Mouse (Mus musculus) testis, postnatal 10 days (tissue): Measurements from ENCODE around the gene Dcaf5.
"Not testable (repeated sequence)": the region's sequence is repeated elsewhere in the genome, so short reads cannot be mapped to it uniquely, and the experiment has no call there.

Source experiments
- DNase-seq: peaks from one replicate; pipeline ENCODE4 v3.0.0; 2021; ENCODE audit warnings: low spot score

Gene Dcaf5

GRCm38 (mm10) chr12:80436336-80436976 lies at the start of gene Dcaf5:
Gene Dcaf5 (minus strand): TSS chr12:80436601.
- peak; percentile 83 for DNase-seq

- no peak for DNase-seq
Observed at GRCm38 (mm10) chr12:80483397-80483796, 47.0 kb upstream of the Dcaf5 start.

- no peak for DNase-seq
Observed at GRCm38 (mm10) chr12:80479986-80480385, 43.6 kb upstream of the Dcaf5 start.

- no peak for DNase-seq
Observed at GRCm38 (mm10) chr12:80473731-80474130, 37.3 kb upstream of the Dcaf5 start.

GRCm38 (mm10) chr12:80471926-80472325 lies 35.5 kb upstream of the Dcaf5 start:
- DNase-seq: no peak

GRCm38 (mm10) chr12:80470206-80470605 lies 33.8 kb upstream of the Dcaf5 start:
- DNase-seq: no peak

- DNase-seq: no peak
Observed at GRCm38 (mm10) chr12:80463666-80464269, 27.4 kb upstream of the Dcaf5 start.

GRCm38 (mm10) chr12:80462942-80463651 lies 26.7 kb upstream of the Dcaf5 start, which contains the start of gene Exd2:
Gene Exd2 (plus strand): TSS chr12:80463095.
- DNase-seq: peak; percentile 90

- DNase-seq: not testable (repeated sequence)
Observed at GRCm38 (mm10) chr12:80462292-80462896, 26.0 kb upstream of the Dcaf5 start.

- no peak for DNase-seq
Observed at GRCm38 (mm10) chr12:80458033-80458432, 21.6 kb upstream of the Dcaf5 start.

GRCm38 (mm10) chr12:80453506-80453905 lies 17.1 kb upstream of the Dcaf5 start:
- no peak for DNase-seq

- DNase-seq: no peak
Observed at GRCm38 (mm10) chr12:80444525-80445109, 8.2 kb upstream of the Dcaf5 start.

- no peak for DNase-seq
Observed at GRCm38 (mm10) chr12:80440957-80441356, 4.6 kb upstream of the Dcaf5 start.

- DNase-seq: no peak
Observed at GRCm38 (mm10) chr12:80437051-80437675, 762 bp upstream of the Dcaf5 start.

- no peak for DNase-seq
Observed at GRCm38 (mm10) chr12:80435887-80436286, 514 bp downstream of the Dcaf5 start.

- peak; percentile 84 for DNase-seq
Observed at GRCm38 (mm10) chr12:80434961-80435691, 1.3 kb downstream of the Dcaf5 start.

GRCm38 (mm10) chr12:80434601-80434960 lies 1.8 kb downstream of the Dcaf5 start:
- DNase-seq: no peak

- DNase-seq: no peak
Observed at GRCm38 (mm10) chr12:80433266-80433665, 3.1 kb downstream of the Dcaf5 start.

- DNase-seq: no peak
Observed at GRCm38 (mm10) chr12:80427683-80428082, 8.7 kb downstream of the Dcaf5 start.

GRCm38 (mm10) chr12:80415100-80415499 lies 21.3 kb downstream of the Dcaf5 start:
- DNase-seq: no peak

- no peak for DNase-seq
Observed at GRCm38 (mm10) chr12:80410855-80411254, 25.5 kb downstream of the Dcaf5 start.
